Mouse (Mus musculus): ENCODE results near the gene Gsta3. TPM values are rescaled to one million over a fixed set of nuclear protein-coding genes. Genes with fewer than 3 reads are reported as not detected.

Gsta3 gene
- polyA plus RNA-seq, 1 experiment, result 0.30 TPM

DNA sequence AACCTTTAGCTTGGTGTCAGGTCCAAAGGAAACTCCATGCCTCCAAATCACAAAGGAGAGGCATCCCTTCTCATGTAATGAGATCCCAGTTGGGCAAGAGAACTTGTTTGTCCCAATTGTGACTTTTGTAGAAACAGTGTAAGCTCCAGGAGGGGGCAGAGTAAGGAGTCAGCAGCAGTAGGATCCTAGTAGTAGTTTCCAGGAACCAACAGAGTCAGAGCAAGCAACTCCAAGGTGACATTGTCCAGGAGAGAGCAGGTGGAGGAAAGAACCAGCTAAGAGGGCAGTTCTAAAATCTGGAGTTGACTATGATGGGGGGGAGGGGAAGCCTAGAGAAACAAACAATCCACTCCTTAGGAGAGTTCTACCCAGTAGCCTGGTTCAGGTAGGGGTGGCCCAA lies 7.5 kb downstream of the Gsta3 start:
- TF ChIP-seq REST (IDR thresholded peaks at IDR 0.05; ENCODE audit: insufficient read depth, insufficient read length), result no peak
- no peak for TF ChIP-seq MAX (IDR thresholded peaks at IDR 0.05; ENCODE audit: low read depth)
- TF ChIP-seq USF1 (IDR thresholded peaks at IDR 0.05; ENCODE audit: low read depth), result no peak
- TF ChIP-seq E2F4 (IDR thresholded peaks at IDR 0.05; ENCODE audit: insufficient read depth), result no peak
- no peak for TF ChIP-seq POLR2A (IDR thresholded peaks at IDR 0.05; ENCODE audit: insufficient read length, low read depth)
- no peak for TF ChIP-seq TCF12 (IDR thresholded peaks at IDR 0.05; ENCODE audit: insufficient read depth, poor library complexity, severe bottlenecking)
- no peak for TF ChIP-seq TCF3 (IDR thresholded peaks at IDR 0.05; ENCODE audit: insufficient read length, low read depth)
- TF ChIP-seq MYOD1 (IDR thresholded peaks at IDR 0.05; ENCODE audit: control insufficient read depth in 1 of 3, insufficient read length in 2 of 3, low read depth in 2 of 3), result no peak
- no peak for TF ChIP-seq POLR2AphosphoS2 (IDR thresholded peaks at IDR 0.05; ENCODE audit: insufficient read length, low read depth)
- no peak for TF ChIP-seq CEBPB (IDR thresholded peaks at IDR 0.05; ENCODE audit: insufficient read depth, poor library complexity, severe bottlenecking)
- no peak for TF ChIP-seq MYOG (IDR thresholded peaks at IDR 0.05; ENCODE audit: control insufficient read depth in 1 of 3, insufficient read depth in 1 of 3, insufficient read length in 2 of 3, low read depth in 2 of 3)
- no peak for TF ChIP-seq SRF (IDR thresholded peaks at IDR 0.05; ENCODE audit: control insufficient read depth, insufficient read length, low read depth)
- H3K4me2 ChIP-seq (ENCODE audit: low read depth), result no peak overlapping the region
- H3K27me3 ChIP-seq (ENCODE audit: control insufficient read depth, insufficient read depth, insufficient read length), result no peaks in the 10 kb centered on the region
- H3ac ChIP-seq (ENCODE audit: control insufficient read depth, insufficient read length), result no peak overlapping the region
- no peaks in the 10 kb centered on the region for H3K36me3 ChIP-seq (ENCODE audit: control insufficient read depth, insufficient read depth)
- H3K4me3 ChIP-seq, result no peak overlapping the region
- no peaks in the 10 kb centered on the region for H3K79me2 ChIP-seq (ENCODE audit: control insufficient read depth, insufficient read depth)

DNA sequence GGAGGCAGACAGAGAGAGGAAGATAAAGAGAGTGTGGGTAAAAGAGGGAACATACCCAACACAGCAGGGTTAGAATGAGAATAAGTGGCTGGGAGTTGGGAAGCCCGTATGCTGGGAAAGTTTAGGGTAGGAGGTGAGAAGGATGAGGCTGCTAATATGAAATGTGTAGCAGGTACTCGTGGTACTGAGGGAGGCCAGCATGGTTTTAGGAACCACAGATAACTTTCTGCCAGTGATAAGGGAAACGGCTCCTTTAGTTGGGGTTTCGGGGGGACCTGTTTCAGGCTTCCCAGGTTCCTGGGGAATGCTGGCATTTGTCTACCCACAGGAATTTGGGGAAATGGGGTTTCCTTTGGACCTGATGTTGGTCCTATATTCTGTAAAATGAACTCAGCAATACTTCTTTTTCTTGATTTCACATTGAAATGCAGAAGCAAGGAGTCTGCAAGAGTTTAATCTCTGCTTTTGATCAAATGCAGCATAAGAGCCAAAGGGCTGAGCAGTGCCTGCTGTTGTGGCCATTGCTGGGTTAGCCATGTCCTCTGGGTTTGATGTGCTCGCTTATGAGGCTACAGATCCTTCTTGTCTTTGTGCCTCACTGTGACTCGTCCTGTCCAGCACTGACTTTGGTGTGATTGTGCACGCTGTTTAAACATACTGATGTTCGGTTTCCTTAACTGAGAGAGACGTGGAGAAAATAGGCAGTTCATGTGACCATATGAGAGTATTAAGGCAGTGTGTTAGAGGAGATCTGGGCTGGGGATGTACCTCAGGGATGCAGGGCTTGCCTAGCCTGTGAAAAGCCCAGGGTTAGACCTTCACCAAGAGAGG lies 8.4 kb downstream of the Gsta3 start:
- H3K27me3 ChIP-seq (ENCODE audit: control insufficient read depth, insufficient read depth, insufficient read length), result no peaks in the 10 kb centered on the region
- H3K79me2 ChIP-seq (ENCODE audit: control insufficient read depth, insufficient read depth), result no peaks in the 10 kb centered on the region
- TF ChIP-seq TCF3 (IDR thresholded peaks at IDR 0.05; ENCODE audit: insufficient read length, low read depth) (no peak), MAX (IDR thresholded peaks at IDR 0.05; ENCODE audit: low read depth) (no peak)
- H3K4me3 ChIP-seq, result no peak overlapping the region
- no peak overlapping the region for H3ac ChIP-seq (ENCODE audit: control insufficient read depth, insufficient read length)
- H3K4me2 ChIP-seq (ENCODE audit: low read depth), result no peak overlapping the region
- no peaks in the 10 kb centered on the region for H3K36me3 ChIP-seq (ENCODE audit: control insufficient read depth, insufficient read depth)

DNA sequence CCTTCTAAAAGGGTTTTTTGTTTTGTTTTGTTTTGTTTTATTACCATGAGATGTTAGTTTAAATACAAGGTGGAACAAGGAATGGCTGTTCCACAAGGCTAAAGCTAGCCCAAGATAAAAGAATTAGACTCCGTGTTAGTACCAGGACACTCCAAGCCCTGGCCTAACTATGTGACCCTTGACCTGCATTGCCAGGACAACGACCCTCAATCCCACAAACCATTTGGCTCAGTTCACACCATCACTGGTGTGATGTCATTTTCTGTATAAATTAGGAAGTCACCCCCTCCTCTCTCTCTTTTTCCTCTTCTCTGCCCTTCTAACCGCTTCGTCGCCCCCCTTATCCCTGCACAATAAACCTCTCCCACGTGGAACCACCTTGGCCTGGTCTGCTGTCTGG lies 11.3 kb downstream of the Gsta3 start:
- Histone ChIP-seq H3ac (ENCODE audit: control insufficient read depth, insufficient read length) (no peak overlapping the region), H3K4me2 (ENCODE audit: low read depth) (no peak overlapping the region), H3K27me3 (ENCODE audit: control insufficient read depth, insufficient read depth, insufficient read length) (no peaks in the 10 kb centered on the region), H3K36me3 (ENCODE audit: control insufficient read depth, insufficient read depth) (no peaks in the 10 kb centered on the region), H3K4me3 (no peak overlapping the region), H3K79me2 (ENCODE audit: control insufficient read depth, insufficient read depth) (no peaks in the 10 kb centered on the region)
- TF ChIP-seq POLR2AphosphoS2 (IDR thresholded peaks at IDR 0.05; ENCODE audit: insufficient read length, low read depth) (no peak), REST (IDR thresholded peaks at IDR 0.05; ENCODE audit: insufficient read depth, insufficient read length) (no peak), MAX (IDR thresholded peaks at IDR 0.05; ENCODE audit: low read depth) (no peak), USF1 (IDR thresholded peaks at IDR 0.05; ENCODE audit: low read depth) (no peak), CEBPB (IDR thresholded peaks at IDR 0.05; ENCODE audit: insufficient read depth, poor library complexity, severe bottlenecking) (no peak), MYOG (IDR thresholded peaks at IDR 0.05; ENCODE audit: control insufficient read depth in 1 of 3, insufficient read depth in 1 of 3, insufficient read length in 2 of 3, low read depth in 2 of 3) (no peak), TCF12 (IDR thresholded peaks at IDR 0.05; ENCODE audit: insufficient read depth, poor library complexity, severe bottlenecking) (no peak), POLR2A (IDR thresholded peaks at IDR 0.05; ENCODE audit: insufficient read length, low read depth) (no peak), SRF (IDR thresholded peaks at IDR 0.05; ENCODE audit: control insufficient read depth, insufficient read length, low read depth) (no peak), MYOD1 (IDR thresholded peaks at IDR 0.05; ENCODE audit: control insufficient read depth in 1 of 3, insufficient read length in 2 of 3, low read depth in 2 of 3) (no peak), TCF3 (IDR thresholded peaks at IDR 0.05; ENCODE audit: insufficient read length, low read depth) (no peak), E2F4 (IDR thresholded peaks at IDR 0.05; ENCODE audit: insufficient read depth) (no peak)

DNA sequence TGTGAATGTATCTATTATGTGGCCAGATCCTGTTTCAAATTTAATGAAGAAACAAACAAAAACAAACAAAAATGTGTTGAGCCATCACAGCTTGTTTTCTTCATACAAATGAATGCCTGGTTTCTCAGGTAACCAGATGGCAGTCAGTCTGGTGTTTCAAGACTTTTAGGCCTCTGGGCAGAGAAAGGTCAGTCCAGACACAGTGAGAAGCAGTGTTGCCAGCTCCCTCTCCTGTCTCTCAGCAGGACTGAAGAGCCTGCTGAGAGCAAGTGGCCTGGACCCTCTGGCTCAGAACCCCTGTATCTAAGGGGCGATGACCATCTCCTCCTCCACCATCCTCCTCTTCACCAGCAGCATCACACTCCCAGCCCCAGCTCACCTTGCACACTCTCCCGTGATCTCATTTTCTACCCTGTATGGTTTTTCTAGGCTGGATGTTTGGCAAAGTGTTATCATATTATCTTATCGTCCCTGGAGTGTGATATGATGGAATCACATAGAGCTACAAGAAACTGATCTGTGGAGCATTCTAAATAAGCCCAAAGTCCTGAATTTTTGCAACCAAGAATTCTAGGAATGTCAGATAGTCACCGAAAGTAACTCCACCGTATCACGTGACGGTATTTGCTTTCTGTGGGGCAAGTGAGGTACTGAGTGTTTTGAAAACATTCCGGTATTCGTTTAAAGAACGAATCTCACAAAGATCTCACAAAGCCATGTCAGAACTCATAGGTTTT lies 12.3 kb downstream of the Gsta3 start:
- Histone ChIP-seq H3K79me2 (ENCODE audit: control insufficient read depth, insufficient read depth) (no peaks in the 10 kb centered on the region), H3K4me2 (ENCODE audit: low read depth) (no peak overlapping the region), H3K27me3 (ENCODE audit: control insufficient read depth, insufficient read depth, insufficient read length) (no peaks in the 10 kb centered on the region), H3K4me3 (no peak overlapping the region), H3ac (ENCODE audit: control insufficient read depth, insufficient read length) (no peak overlapping the region), H3K36me3 (ENCODE audit: control insufficient read depth, insufficient read depth) (no peaks in the 10 kb centered on the region)
- no peak for TF ChIP-seq E2F4 (IDR thresholded peaks at IDR 0.05; ENCODE audit: insufficient read depth)
- TF ChIP-seq POLR2AphosphoS2 (IDR thresholded peaks at IDR 0.05; ENCODE audit: insufficient read length, low read depth), result no peak
- no peak for TF ChIP-seq CEBPB (IDR thresholded peaks at IDR 0.05; ENCODE audit: insufficient read depth, poor library complexity, severe bottlenecking)
- no peak for TF ChIP-seq TCF12 (IDR thresholded peaks at IDR 0.05; ENCODE audit: insufficient read depth, poor library complexity, severe bottlenecking)
- TF ChIP-seq MYOG (IDR thresholded peaks at IDR 0.05; ENCODE audit: control insufficient read depth in 1 of 3, insufficient read depth in 1 of 3, insufficient read length in 2 of 3, low read depth in 2 of 3), result no peak
- TF ChIP-seq MAX (IDR thresholded peaks at IDR 0.05; ENCODE audit: low read depth), result no peak
- no peak for TF ChIP-seq POLR2A (IDR thresholded peaks at IDR 0.05; ENCODE audit: insufficient read length, low read depth)
- no peak for TF ChIP-seq SRF (IDR thresholded peaks at IDR 0.05; ENCODE audit: control insufficient read depth, insufficient read length, low read depth)
- no peak for TF ChIP-seq USF1 (IDR thresholded peaks at IDR 0.05; ENCODE audit: low read depth)
- no peak for TF ChIP-seq TCF3 (IDR thresholded peaks at IDR 0.05; ENCODE audit: insufficient read length, low read depth)
- TF ChIP-seq MYOD1 (IDR thresholded peaks at IDR 0.05; ENCODE audit: control insufficient read depth in 1 of 3, insufficient read length in 2 of 3, low read depth in 2 of 3), result no peak
- no peak for TF ChIP-seq REST (IDR thresholded peaks at IDR 0.05; ENCODE audit: insufficient read depth, insufficient read length)

All from myocyte (in vitro differentiated cells).